Mouse (Mus musculus): Measurements from ENCODE around the gene Gm10337.

Gm10337 gene

DNA sequence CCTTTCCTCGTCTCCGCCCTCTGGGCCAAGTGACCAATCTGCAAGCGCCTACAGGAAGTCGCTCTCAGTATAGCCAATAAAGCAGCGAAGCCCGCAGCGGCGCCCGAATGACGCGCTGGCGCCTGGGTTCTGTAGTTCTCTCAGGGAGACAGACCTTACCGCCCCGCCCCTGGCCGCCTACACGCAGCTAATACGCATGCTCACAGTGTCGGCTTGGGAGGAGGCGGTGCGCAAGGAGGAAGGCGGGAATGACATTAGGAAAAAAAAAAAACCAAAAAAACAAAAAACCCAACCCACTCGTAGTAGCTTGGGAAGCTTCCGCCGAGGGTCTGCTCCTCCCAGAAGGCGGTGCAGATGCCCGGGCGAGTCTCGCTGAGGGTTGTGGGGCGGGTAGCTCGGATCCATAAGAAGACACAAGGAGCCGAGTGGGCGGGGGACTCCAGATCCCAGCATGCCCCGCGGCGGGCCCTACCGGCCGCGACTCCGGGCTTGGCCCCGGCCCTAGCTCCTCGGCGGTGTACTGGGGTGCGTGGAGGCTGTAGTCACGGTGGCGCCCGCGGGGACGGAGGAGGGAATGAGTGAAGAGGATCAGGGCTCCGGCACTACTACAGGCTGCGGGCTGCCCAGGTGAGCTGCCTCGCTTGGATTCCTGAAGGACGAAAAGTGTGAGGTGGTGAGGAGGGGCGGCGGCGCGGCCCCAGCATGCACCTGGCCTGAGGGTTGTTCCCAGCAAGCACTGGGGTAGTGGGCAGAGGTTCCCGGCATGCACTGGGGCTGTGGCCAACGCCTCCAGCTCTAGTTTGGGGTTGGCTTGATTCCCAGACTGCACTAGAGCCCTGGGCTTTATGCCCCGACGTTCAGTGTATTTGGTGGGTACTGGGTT lies 14.7 kb downstream of the Gm10337 start, which contains the start of gene Tarbp2:
Gene Tarbp2, plus strand, starts transcription at position 217 of the 883 bp plus-strand sequence.
- peak; percentile 99 for DNase-seq

DNA sequence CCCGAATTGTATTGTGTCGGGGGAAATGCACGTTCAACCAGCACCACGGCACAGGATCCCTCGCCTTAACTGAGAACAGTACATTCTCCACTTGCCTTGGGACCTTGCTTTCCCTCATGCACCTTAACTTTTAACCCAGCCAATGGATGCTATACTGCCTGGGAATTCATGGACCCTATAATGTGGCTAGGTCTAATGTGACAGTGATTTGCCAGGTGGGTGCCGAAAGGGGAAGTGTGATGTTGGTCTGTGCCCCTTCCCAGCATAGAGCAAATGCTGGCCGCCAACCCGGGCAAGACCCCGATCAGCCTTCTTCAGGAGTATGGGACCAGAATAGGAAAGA lies 15.3 kb downstream of the Gm10337 start:
- no peak for DNase-seq

DNA sequence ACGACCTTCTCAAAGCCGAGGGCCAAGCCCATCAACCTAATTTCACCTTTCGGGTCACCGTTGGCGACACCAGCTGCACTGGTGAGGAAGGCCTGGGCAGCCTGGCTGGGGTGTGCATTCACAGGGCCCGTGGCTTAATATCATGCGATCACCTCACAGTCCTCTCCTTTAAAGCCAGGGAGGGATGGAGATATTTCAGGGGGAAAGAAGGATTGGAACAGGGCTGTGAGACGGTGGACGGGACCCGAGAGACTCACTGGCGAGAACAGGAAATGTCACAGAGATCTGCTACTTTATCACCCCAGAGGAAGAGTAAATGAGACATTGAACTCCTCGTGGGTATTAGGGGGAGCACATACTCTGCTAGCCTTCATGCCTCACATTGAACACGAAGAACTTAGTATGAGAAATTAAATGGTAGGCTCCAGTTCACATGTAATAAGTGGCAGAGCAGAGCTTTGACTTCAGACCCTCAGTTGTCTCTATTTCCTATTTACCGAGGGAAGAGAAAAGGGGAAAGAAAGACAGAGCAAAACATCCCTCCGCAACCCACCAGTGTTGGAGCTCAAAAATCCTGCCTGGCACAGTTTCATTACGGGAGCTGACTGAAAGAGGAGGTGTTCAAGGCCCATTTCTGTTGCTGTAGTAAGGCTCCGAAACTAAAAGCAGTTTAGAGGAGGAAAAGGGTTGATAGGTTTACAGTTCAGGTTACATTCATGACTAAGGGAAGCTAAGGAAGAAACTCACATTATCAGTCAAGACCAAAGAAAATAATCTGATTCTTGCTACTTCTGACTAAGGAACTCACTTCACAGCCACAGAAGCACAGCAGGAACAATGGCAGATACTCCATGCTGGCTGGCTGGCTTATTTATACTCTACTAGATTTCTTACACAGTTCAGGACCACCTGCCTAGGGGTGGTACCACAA lies 16.0 kb downstream of the Gm10337 start:
- DNase-seq: no peak

GRCm38 (mm10) chr15:102520416-102520815 lies 16.9 kb downstream of the Gm10337 start:
- DNase-seq: no peak

DNA sequence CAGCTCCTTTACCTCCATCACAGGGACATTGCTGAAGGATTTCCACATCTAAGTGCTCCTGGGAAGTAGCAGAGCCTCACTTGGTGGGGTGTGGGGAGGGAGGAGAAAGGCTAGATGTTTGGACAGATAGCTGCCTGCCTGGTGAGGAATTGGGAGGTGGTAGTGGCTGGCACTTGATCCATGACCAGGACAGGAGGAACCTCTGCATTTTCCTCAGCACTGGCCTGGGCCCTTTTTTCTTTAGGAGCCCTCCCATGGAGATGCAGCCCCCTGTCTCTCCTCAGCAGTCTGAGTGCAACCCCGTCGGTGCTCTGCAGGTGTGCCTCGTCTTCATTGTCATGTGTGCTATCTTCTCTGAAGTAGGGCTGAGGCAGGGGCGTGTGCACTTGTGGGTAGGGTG lies 18.0 kb downstream of the Gm10337 start:
- DNase-seq: no peak

DNA sequence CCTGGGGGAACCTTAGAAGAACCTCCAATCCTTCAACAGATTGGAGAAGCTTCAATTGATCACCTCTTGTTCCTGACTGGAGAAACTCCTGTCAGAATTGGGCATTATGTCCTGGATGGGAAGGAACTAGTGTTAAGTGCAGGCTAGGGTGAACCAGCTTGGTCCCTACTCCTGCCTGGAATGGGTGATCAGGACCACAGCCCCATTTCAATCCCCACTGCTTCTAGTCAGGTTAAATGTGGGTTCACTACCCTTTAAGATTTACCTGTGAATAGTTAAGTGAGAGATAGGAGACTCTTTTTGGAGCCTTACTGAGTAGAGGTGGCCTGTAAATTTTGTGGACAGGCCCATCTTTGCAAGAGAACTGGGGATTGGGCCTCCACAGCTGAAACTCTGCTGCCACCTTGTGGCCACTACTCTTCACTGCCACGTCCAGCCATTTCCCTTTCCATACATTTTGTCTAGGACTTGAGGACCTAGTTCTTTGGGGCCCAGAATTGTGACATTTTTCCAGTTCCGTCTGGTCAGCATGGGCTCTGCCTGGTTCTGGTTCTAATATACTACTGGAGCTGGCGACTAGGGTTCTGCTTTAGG lies 21.5 kb downstream of the Gm10337 start, which contains the start of gene Npff:
Gene Npff, minus strand, starts transcription at position 51 of the 594 bp plus-strand sequence.
- peak; percentile 78 for DNase-seq

DNA sequence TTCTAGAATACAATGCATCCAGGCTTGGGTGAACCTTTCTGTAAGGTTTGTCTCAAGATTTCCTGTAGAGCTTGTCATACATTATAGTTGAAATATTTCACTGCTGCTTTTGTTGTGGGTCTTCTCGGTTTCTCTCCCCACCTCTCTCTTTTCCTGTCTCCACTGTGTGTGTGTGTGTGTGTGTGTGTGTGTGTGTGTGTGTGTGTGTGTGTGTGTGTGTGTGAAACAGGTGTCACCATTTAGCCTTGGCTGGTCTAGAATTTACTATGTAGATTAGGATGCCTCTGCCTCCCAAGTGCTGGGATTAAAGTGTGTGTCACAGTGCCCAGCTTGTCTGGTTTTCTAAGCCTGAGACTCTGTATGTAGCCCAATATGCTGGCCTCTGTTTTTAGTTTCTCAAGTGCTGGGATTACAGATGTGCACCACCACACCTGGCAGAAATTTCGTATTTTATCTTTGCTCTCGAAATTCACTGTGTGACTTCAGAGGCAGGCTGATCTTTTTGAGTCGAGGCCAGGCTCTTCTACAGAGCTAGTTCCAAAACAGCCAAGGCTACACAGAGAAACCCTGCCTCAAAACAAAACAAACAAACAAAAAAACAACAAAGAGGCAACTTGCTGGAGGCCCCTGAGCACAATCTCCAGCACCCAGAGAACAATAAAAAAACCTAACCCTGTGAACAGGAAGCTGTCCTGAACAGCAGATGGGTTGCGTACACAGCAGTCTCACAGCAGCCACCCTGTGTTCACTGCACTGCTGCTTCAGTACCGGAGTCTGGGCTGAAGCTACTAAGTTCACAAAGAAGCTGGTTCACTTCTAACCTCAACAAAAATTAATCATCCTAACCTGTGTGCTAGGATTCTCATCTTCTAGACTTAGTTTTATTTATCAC lies 22.8 kb downstream of the Gm10337 start:
- DNase-seq: peak; percentile 37

DNA sequence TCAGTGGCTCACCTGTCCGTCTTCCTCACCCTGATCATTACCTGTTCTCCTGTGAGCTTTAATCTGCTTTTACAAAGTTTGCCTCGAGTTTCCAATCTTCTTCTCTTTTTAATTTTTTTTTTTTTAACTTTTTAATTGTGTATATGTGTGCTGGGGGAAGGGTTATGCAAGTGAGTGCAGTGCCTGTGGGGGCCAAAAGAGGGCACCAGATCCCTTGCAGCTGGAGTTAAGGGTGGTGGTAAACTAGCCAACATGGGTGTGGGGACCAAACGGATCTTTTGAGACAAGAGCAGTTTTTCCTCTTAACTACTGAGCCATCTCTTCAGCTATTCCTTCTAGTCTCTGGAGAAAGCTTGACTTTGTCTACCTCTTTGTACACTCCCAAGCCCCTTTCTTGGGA lies 24.4 kb downstream of the Gm10337 start:
- DNase-seq: peak; percentile 40

GRCm38 (mm10) chr15:102528396-102528795 lies 24.9 kb downstream of the Gm10337 start:
- DNase-seq: no peak

- DNase-seq: no peak
These were observed 27.0 kb downstream of the Gm10337 start for GRCm38 (mm10) chr15:102530566-102530965.

DNA sequence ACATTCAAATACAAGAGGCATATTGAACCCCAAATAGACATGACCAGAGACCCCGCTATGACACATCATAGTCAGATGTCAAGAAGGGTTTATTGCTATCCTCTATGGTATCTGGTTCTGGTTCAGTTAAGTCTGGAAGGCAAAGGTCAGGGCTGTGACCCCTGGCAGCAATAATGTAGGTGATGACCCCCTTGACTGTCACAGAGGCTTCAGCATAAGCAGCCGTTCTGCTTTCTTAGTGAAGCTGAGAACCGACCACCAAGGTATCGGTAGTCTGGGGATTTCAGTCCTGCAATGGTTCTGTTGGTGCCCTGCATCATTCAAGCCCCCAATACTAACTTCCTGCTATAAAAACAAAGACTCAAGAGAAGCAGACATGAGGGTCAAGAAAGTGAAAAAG lies 28.1 kb downstream of the Gm10337 start:
- no peak for DNase-seq

GRCm38 (mm10) chr15:102532106-102532900 lies 28.8 kb downstream of the Gm10337 start:
- DNase-seq: no peak

GRCm38 (mm10) chr15:102533926-102534325 lies 30.4 kb downstream of the Gm10337 start:
- no peak for DNase-seq

DNA sequence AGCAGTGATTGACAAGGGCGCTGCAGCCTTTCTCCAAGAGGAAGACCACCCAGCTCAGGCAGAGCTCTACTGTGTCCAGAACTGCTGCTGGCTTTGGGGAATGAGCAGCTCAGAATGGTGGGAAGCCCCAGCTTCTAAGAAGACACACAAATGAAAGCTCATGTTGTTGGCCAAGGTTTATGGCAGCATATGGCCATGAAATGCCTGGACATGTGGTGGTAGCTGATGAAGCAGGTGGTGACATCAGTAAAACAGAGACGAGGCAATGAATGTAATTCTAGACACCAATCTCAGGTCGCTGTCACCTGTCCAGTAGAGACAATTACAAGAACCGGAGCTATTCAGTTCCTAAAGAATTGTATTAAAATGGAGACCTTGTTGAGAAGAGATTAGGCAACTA lies 41.3 kb downstream of the Gm10337 start:
- no peak for DNase-seq

DNA sequence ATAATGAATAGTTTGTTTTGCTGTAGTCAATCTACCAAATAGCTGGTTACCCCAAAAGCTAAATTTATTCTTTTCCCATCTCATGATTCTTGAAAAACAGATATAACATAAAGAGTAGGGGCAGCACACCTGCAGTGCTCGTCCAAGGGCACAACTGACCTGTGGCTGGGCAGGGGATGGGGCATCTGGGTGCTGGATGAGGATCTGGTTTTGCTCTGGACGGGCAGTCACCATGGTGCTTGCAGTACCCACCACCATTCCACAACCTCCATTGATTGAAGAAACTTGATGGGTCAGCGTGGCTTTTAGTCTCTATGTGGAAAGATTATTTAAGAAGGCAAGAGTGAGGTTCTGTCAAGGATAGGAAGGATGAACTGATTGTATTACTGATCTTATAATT lies 42.7 kb downstream of the Gm10337 start:
- no peak for DNase-seq

DNA sequence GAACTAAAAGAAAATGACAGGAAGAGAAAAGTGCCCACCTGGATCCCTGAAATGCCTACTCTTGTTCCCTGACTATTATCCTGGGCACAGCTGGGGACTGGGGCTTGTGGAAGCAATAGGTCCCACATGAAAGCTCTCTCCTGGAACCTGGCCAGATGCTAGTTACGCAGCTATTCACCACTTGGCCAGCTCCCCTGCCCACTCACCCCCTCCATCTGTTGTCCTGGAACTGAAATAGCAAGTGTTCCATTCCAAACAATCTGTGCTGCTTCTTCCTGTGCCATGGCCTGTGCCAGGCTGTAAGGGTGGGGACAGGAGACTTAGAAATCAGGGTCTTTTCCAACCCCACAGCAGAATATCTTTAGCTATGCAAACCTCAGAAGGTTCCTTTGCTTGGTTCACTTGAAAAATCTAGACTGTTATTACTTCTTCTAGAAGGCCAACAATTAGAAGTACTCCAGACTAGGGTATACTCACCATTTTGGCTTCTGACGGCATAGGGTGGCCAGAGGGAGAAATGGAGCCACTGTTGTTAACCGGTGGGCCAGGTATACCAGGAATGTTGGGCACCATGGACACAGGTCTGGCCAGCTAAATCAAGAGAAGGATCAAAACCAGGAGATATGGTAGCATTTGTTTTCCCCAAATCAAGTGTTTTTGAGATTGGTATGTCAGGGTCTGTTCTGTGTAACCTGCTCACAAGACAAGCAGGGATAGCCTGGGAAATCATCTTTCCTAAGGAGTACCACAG lies 43.3 kb downstream of the Gm10337 start:
- DNase-seq: no peak

GRCm38 (mm10) chr15:102547478-102547877 lies 44.0 kb downstream of the Gm10337 start:
- DNase-seq: no peak

DNA sequence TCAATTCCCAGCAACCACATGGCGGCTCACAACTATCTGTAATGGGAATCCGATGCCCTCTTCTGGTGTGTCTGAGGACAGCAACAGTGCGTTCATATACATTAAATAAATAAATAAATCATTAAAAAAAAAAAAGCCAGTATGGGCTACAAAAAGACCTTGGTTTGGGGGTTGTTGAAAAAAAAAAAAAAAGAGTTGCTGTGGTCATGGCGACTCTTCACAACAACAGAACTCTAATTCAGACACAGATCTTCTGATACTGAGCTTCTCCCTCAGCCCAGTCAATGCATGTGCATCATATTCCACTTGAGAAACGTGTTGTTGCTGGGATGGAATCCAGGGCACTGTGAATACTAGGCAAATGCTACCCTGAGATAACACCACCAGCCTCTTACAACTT lies 49.1 kb downstream of the Gm10337 start:
- no peak for DNase-seq

Measured in thymus, postnatal 14 days (tissue).